Mouse (Mus musculus): ENCODE data around the gene Slc43a2. TPM values are rescaled to one million over a fixed set of nuclear protein-coding genes. Genes with fewer than 3 reads are reported as not detected.

Gene Slc43a2
- polyA plus RNA-seq, 1 experiment from 2014 or later, result 15.7 TPM

DNA sequence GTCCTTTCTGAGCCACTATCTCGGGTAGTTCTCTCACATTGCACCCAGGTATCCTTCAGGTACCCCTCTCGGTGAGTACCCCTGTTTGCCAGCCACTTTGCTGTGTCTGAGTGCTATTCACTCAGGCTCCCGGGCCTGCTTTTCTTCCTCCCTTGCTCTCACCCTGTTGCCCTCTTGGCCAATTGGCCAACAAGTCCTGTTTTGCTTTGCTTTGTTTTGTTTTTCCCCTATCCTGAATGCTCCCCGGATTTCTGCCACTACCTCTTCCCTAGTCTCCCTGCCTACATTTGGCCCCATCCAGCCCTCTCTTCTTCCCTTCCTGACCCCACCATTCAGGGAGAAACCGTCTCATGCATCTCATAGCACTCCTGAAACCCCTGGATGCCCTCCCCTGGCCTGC is 54.5 kb downstream of the Slc43a2 start:
- no peak for ATAC-seq (ENCODE audit: low FRiP score, low TSS enrichment)
- H3K9ac ChIP-seq (replicated peaks; ENCODE audit: low read length), result no peak overlapping the region
- no peaks in the 10 kb centered on the region for H3K36me3 ChIP-seq (ENCODE audit: control insufficient read depth, insufficient read depth, low read length)
- 78% methylated on average over 5 of the region's 5 CpGs for WGBS
- H3K9me3 ChIP-seq (ENCODE audit: control insufficient read depth, low read length), result no peaks in the 10 kb centered on the region
- no peak overlapping the region for H3K4me3 ChIP-seq (replicated peaks; ENCODE audit: low read depth, low read length)
- no peaks in the 10 kb centered on the region for H3K27me3 ChIP-seq (ENCODE audit: control insufficient read depth, insufficient read depth, low read length)
- peaks cover 12% of the 10 kb centered on the region for H3K4me1 ChIP-seq (ENCODE audit: control insufficient read depth, insufficient read depth, low read length)
- H3K27ac ChIP-seq (replicated peaks; ENCODE audit: low read depth, low read length), result no peak overlapping the region
- DNase-seq, result no peak
- no peak overlapping the region for H3K4me2 ChIP-seq (ENCODE audit: low read length)

DNA sequence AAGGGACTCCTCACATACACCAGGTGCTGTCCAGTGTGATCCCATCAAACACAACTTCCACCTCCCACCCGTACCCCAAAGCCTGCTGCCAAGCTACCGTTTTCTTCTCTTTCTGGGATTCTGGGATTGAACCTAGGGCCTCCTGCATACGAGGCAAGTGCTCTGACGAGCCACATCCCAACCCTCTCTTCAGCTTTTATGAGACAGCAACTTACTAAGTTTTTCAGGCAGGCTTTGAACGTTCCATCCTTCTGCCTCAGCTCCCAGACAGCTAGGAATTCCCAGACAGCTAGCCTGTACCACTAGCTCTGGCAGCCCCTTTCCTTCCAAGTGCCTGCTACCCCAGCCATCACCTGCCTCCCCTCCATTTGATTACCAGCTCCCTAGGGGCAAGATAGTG is 55.5 kb downstream of the Slc43a2 start:
- 0 out of 2 replicates have a peak overlapping the region, but pooled peaks have one; percentile 97 for H3K9ac ChIP-seq (replicated peaks; ENCODE audit: low read length)
- no peak overlapping the region for H3K27ac ChIP-seq (replicated peaks; ENCODE audit: low read depth, low read length)
- WGBS, result 80% methylated on average over 5 of the region's 5 CpGs

DNA sequence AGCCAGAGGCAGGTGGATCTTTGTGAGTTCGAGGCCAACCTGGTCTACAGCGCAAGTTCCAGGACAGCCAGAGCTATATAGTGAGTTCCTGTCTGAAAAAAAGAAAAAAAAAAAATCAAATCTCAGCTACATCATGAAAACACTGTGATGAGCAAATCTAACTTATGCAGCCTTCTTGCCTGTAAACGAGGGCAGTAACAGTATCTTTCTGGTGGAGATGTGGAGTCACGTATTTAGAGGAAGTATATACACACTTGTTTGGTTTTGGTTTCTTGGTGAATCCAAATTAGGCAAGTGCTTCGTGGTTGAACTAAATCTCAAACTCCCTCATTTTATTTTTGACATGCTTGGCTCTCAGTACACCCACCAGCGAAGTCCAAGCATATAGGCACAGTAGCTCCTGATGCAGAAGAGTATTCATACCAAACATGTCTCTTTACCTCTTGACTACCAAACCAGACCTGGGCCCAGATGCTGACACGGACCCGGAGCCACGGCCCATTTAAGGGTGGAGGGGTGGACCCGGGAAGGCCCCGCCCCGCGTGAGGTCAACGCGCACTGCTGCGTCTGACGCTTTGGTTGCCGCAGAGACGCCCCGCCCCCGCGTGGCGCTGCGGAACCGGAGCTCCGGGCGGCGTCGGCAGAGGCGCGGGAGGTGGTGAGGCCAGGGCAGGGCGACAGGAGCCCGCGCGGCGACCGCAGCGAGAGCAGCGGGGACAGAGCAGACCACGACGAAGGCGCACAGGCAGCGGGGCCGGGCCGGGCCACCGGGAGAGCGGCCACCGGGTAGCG is 56.2 kb downstream of the Slc43a2 start, which contains the start of gene Pitpna:
Pitpna (plus strand) TSS at position 605 of the 792 bp plus-strand sequence.
- WGBS, result 5% methylated on average over 49 of the region's 49 CpGs

More for the DNA sequence above, 55.5 kb downstream of the Slc43a2 start:
- peaks cover 12% of the 10 kb centered on the region for H3K4me1 ChIP-seq (ENCODE audit: control insufficient read depth, insufficient read depth, low read length)
- no peak for DNase-seq
- no peaks in the 10 kb centered on the region for H3K27me3 ChIP-seq (ENCODE audit: control insufficient read depth, insufficient read depth, low read length)
- no peak for ATAC-seq (ENCODE audit: low FRiP score, low TSS enrichment)
- H3K9me3 ChIP-seq (ENCODE audit: control insufficient read depth, low read length), result no peaks in the 10 kb centered on the region
- no peak overlapping the region for H3K4me2 ChIP-seq (ENCODE audit: low read length)
- no peaks in the 10 kb centered on the region for H3K36me3 ChIP-seq (ENCODE audit: control insufficient read depth, insufficient read depth, low read length)
- no peak overlapping the region for H3K4me3 ChIP-seq (replicated peaks; ENCODE audit: low read depth, low read length)

DNA sequence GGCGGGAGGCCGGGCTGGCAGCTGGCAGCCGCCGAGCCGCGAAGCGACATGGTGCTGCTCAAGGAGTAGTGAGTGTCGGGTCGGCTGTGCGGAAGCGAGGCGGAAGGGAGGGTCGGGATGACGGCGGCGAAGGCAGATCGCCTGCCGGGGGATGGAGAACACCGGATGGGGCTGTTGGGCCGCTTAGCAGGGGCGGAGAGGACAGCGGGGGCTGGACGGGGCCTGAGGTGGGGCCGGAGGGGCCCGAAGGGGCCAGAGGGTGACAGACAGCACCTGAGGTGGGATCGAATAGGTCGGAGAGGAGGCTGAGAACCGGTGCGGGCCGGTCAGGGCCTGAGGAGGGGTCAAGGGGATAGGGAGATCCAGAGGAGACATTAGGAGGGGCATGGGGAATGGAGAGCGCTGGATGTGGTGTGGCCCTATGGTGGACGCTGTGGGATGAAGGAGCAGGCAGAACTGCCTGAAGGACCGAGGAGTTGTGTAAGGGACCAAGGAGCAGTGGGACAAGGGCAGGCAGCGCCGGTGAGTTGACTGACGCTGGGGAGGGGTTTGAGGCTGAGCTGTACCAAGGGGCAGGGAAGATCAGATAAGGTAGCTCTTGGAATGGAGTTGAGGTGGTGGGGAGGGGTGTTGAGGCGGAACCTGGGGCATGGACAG is 56.9 kb downstream of the Slc43a2 start:
- Histone ChIP-seq H3K27me3 (ENCODE audit: control insufficient read depth, insufficient read depth, low read length) (no peaks in the 10 kb centered on the region), H3K4me2 (ENCODE audit: low read length) (peak overlapping the region; percentile 91), H3K9ac (replicated peaks; ENCODE audit: low read length) (peak overlapping the region; percentile 97), H3K4me3 (replicated peaks; ENCODE audit: low read depth, low read length) (peak overlapping the region; percentile 92), H3K4me1 (ENCODE audit: control insufficient read depth, insufficient read depth, low read length) (peaks cover 12% of the 10 kb centered on the region), H3K9me3 (ENCODE audit: control insufficient read depth, low read length) (no peaks in the 10 kb centered on the region), H3K27ac (replicated peaks; ENCODE audit: low read depth, low read length) (peak overlapping the region; percentile 90), H3K36me3 (ENCODE audit: control insufficient read depth, insufficient read depth, low read length) (peaks cover 13% of the 10 kb centered on the region)
- DNase-seq (peak; percentile 24), ATAC-seq (ENCODE audit: low FRiP score, low TSS enrichment) (peak; percentile 81)
- WGBS, result 1% methylated on average over 37 of the region's 37 CpGs

More for the DNA sequence above, 56.2 kb downstream of the Slc43a2 start, which contains the start of gene Pitpna:
- Histone ChIP-seq H3K4me3 (replicated peaks; ENCODE audit: low read depth, low read length) (peak within 1 kb of the TSS; percentile 92), H3K9ac (replicated peaks; ENCODE audit: low read length) (peak within 1 kb of the TSS; percentile 97), H3K36me3 (ENCODE audit: control insufficient read depth, insufficient read depth, low read length) (peaks cover 6% of the 10 kb centered on the region), H3K27ac (replicated peaks; ENCODE audit: low read depth, low read length) (peak within 1 kb of the TSS; percentile 90), H3K27me3 (ENCODE audit: control insufficient read depth, insufficient read depth, low read length) (no peaks in the 10 kb centered on the region), H3K9me3 (ENCODE audit: control insufficient read depth, low read length) (no peaks in the 10 kb centered on the region), H3K4me2 (ENCODE audit: low read length) (peak within 1 kb of the TSS; percentile 91), H3K4me1 (ENCODE audit: control insufficient read depth, insufficient read depth, low read length) (peaks cover 12% of the 10 kb centered on the region)
- ATAC-seq (ENCODE audit: low FRiP score, low TSS enrichment), result peak; percentile 95
- peak; percentile 97 for DNase-seq

DNA sequence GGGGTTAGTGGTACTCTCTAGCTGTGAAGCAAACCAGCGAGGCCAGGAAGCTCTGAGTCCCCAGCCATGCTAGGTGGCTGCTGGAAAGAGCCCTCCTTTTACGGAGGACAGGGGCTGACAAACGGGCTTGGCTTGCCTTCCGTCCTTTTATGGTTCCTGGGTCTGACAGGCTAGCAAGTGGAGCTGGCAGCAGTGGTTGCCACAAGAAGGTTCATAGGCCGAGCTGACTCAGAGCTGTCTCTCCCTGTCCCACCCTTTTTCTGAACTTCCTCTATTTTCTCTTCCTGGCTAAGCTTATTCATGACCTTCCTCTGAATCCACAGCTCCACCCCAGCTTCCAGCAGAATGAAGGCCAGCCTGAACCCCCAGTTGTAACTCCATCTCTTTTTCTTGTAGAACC is 61.1 kb downstream of the Slc43a2 start:
- no peaks in the 10 kb centered on the region for H3K9me3 ChIP-seq (ENCODE audit: control insufficient read depth, low read length)
- no peaks in the 10 kb centered on the region for H3K27me3 ChIP-seq (ENCODE audit: control insufficient read depth, insufficient read depth, low read length)
- H3K9ac ChIP-seq (replicated peaks; ENCODE audit: low read length), result no peak overlapping the region
- ATAC-seq (ENCODE audit: low FRiP score, low TSS enrichment) (no peak), DNase-seq (no peak)
- peaks cover 12% of the 10 kb centered on the region for H3K4me1 ChIP-seq (ENCODE audit: control insufficient read depth, insufficient read depth, low read length)
- no peak overlapping the region for H3K27ac ChIP-seq (replicated peaks; ENCODE audit: low read depth, low read length)
- H3K36me3 ChIP-seq (ENCODE audit: control insufficient read depth, insufficient read depth, low read length), result peaks cover 37% of the 10 kb centered on the region
- H3K4me2 ChIP-seq (ENCODE audit: low read length), result no peak overlapping the region
- H3K4me3 ChIP-seq (replicated peaks; ENCODE audit: low read depth, low read length), result no peak overlapping the region
- 92% methylated on average over 5 of the region's 5 CpGs for WGBS

DNA sequence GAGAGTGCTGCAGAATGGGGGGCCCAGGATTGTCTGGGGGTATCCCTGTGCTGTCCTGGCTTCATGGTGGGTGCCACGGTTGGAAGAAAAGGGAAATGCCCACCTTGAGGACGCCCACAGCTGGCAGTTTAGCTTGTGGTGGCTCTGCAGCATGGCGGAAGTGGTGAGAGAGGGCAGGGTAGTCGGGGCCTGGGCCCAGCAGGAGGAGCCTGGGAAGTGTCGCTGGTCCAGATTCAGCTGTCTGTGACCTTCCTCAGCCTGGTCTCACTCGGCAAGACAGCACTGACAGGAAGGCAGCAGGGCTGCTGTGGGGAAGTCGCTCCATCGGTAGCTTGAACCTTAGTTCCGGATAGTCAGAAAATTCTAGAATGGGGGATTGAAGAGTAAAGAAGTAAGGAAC is 62.9 kb downstream of the Slc43a2 start:
- DNase-seq, result no peak
- H3K4me2 ChIP-seq (ENCODE audit: low read length), result no peak overlapping the region
- no peaks in the 10 kb centered on the region for H3K9me3 ChIP-seq (ENCODE audit: control insufficient read depth, low read length)
- WGBS, result 88% methylated on average over 9 of the region's 9 CpGs
- H3K9ac ChIP-seq (replicated peaks; ENCODE audit: low read length), result no peak overlapping the region
- peaks cover 3% of the 10 kb centered on the region for H3K4me1 ChIP-seq (ENCODE audit: control insufficient read depth, insufficient read depth, low read length)
- no peaks in the 10 kb centered on the region for H3K27me3 ChIP-seq (ENCODE audit: control insufficient read depth, insufficient read depth, low read length)
- no peak overlapping the region for H3K4me3 ChIP-seq (replicated peaks; ENCODE audit: low read depth, low read length)
- peaks cover 54% of the 10 kb centered on the region for H3K36me3 ChIP-seq (ENCODE audit: control insufficient read depth, insufficient read depth, low read length)
- ATAC-seq (ENCODE audit: low FRiP score, low TSS enrichment), result no peak
- H3K27ac ChIP-seq (replicated peaks; ENCODE audit: low read depth, low read length), result no peak overlapping the region

DNA sequence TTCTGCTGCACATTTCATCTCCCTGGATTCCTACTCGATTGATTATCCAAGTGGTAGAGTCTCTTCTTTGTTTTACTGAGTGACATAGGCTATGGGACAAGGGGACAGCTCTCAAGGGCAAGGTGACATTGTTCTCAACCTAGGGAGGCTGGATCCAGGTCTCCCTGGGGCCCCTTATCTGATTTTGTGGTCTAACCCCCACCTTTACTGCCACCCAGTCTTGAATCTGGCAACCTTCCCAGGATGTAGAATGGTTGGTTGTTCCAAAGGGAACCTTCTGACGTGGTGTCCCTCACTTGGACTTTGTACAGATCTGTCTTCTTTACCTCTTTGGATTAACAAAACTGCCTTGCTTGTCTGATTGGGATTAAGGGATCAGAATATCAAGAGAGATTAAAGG is 63.9 kb downstream of the Slc43a2 start:
- WGBS, result 53% methylated on average over 2 of the region's 2 CpGs
- no peak overlapping the region for H3K9ac ChIP-seq (replicated peaks; ENCODE audit: low read length)
- H3K4me3 ChIP-seq (replicated peaks; ENCODE audit: low read depth, low read length), result no peak overlapping the region
- H3K36me3 ChIP-seq (ENCODE audit: control insufficient read depth, insufficient read depth, low read length), result peaks cover 59% of the 10 kb centered on the region
- H3K9me3 ChIP-seq (ENCODE audit: control insufficient read depth, low read length), result no peaks in the 10 kb centered on the region
- H3K27ac ChIP-seq (replicated peaks; ENCODE audit: low read depth, low read length), result no peak overlapping the region
- ATAC-seq (ENCODE audit: low FRiP score, low TSS enrichment), result no peak
- H3K27me3 ChIP-seq (ENCODE audit: control insufficient read depth, insufficient read depth, low read length), result no peaks in the 10 kb centered on the region
- no peaks in the 10 kb centered on the region for H3K4me1 ChIP-seq (ENCODE audit: control insufficient read depth, insufficient read depth, low read length)
- no peak overlapping the region for H3K4me2 ChIP-seq (ENCODE audit: low read length)
- no peak for DNase-seq

DNA sequence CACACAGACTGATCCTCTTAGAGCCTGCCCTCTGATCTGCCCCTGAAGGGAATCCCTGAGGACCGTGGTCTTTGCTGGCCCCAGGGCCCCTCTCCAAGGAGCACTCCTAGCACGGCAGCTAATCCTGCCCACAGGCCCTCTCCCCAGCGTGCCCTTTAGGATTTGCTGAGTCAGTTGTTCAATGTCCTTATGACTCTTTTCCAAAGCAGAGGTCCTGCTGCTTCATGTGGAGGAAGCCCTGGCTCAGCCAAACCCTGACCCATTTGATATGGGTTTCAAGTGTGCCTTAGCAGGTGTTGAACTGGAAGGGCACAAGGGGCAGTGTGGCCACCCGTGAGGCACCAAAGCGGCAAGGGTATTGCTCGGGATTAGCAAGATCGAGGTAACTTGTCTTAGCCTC is 64.3 kb downstream of the Slc43a2 start:
- Histone ChIP-seq H3K27ac (replicated peaks; ENCODE audit: low read depth, low read length) (no peak overlapping the region), H3K9me3 (ENCODE audit: control insufficient read depth, low read length) (no peaks in the 10 kb centered on the region), H3K9ac (replicated peaks; ENCODE audit: low read length) (no peak overlapping the region), H3K36me3 (ENCODE audit: control insufficient read depth, insufficient read depth, low read length) (peaks cover 64% of the 10 kb centered on the region), H3K4me2 (ENCODE audit: low read length) (no peak overlapping the region), H3K4me1 (ENCODE audit: control insufficient read depth, insufficient read depth, low read length) (no peaks in the 10 kb centered on the region), H3K27me3 (ENCODE audit: control insufficient read depth, insufficient read depth, low read length) (no peaks in the 10 kb centered on the region), H3K4me3 (replicated peaks; ENCODE audit: low read depth, low read length) (no peak overlapping the region)
- 51% methylated on average over 7 of the region's 7 CpGs for WGBS
- ATAC-seq (ENCODE audit: low FRiP score, low TSS enrichment) (no peak), DNase-seq (no peak)

All from midbrain, embryonic 14.5 days (tissue).